Mouse (Mus musculus): ENCODE results near the gene Trpm8. TPM values are rescaled to one million over a fixed set of nuclear protein-coding genes. Genes with fewer than 3 reads are reported as not detected.

Gene Trpm8
- total RNA-seq, 2 experiments from 2014 or later = not detected

GRCm38 (mm10) chr1:88433096-88433883, 155.8 kb downstream of the Trpm8 start:
- DNase-seq = no peak

GRCm38 (mm10) chr1:88434057-88434456, 156.6 kb downstream of the Trpm8 start:
- no peak for DNase-seq

GRCm38 (mm10) chr1:88437206-88438126, 160.0 kb downstream of the Trpm8 start:
- no peak for DNase-seq

Other genes with a start within 250 kb of the Trpm8 start
- gene Ugt1a10, start 222.3 kb upstream of the Trpm8 start, total RNA-seq (2021) = under 1 TPM in 1 of 2 experiments, not detected in 1; 0.16 TPM
- under 1 TPM in 1 of 2 experiments, not detected in 1; 0.26 TPM for gene Ugt1a9, start 206.9 kb upstream of the Trpm8 start, total RNA-seq (2021)
- gene Ugt1a8, start 189.8 kb upstream of the Trpm8 start, total RNA-seq (2021) = not detected
- gene Ugt1a7c, start 182.6 kb upstream of the Trpm8 start, total RNA-seq (2021) = 1 to 10 TPM; 2.7 to 2.8 TPM
- gene Ugt1a6b, start 174.4 kb upstream of the Trpm8 start, total RNA-seq (2021) = 1 to 10 TPM; 3.6 to 7.5 TPM
- 10 to 100 TPM; 15.0 to 15.7 TPM for gene Ugt1a6a, start 142.9 kb upstream of the Trpm8 start, total RNA-seq (2021)
- gene Ugt1a5, start 111.6 kb upstream of the Trpm8 start, total RNA-seq (2021) = under 1 TPM; 0.17 to 0.20 TPM
- under 1 TPM in 1 of 2 experiments, not detected in 1; 0.33 TPM for gene Ugt1a2, start 77.1 kb upstream of the Trpm8 start, total RNA-seq (2021)
- gene Dnajb3, start 71.9 kb upstream of the Trpm8 start, total RNA-seq (2021) = 1 to 10 TPM; 1.5 to 5.9 TPM
- 10 to 100 TPM in 1 of 2 experiments, under 1 TPM in 1; 0.73 to 55.5 TPM for gene Ugt1a1, start 65.7 kb upstream of the Trpm8 start, total RNA-seq (2021)
- gene Mroh2a, start 50.7 kb upstream of the Trpm8 start, total RNA-seq (2021) = under 1 TPM; 0.30 to 0.43 TPM
- gene Hjurp, start within 50 bp of the Trpm8 start, total RNA-seq (2021) = 10 to 100 TPM; 31.0 to 35.9 TPM
- gene Spp2, start 129.3 kb downstream of the Trpm8 start, total RNA-seq (2021) = not detected
- not detected for gene Glrp1, start 232.4 kb downstream of the Trpm8 start, total RNA-seq (2021)

All from adrenal gland, postnatal 36 days (tissue).